Mouse (Mus musculus): Measurements from ENCODE around the gene Sulf2.

- TF ChIP-seq POLR2A (IDR thresholded peaks at IDR 0.05; ENCODE audit: borderline replicate concordance, control insufficient read depth, low read depth, low read length): no peak
- no peak for TF ChIP-seq CTCF (IDR thresholded peaks at IDR 0.05; ENCODE audit: control insufficient read depth, insufficient read depth, low read length)
Observed at GRCm38 (mm10) chr2:166054002-166054539, 101.4 kb downstream of the Sulf2 start.
